Mouse (Mus musculus) embryonic facial prominence, embryonic 15.5 days (tissue): ENCODE measurements around the gene Ubald1. TPM values are rescaled to one million over a fixed set of nuclear protein-coding genes. Genes with fewer than 3 reads are reported as not detected.

Source experiments
- ATAC-seq: fragments of 200-750 bp; cut with Nextera tagmentation; 2 replicates; pipeline ENCODE4 v1.8.0; 2017; ENCODE audit warnings: low read depth, moderate TSS enrichment; ENCODE audit not compliant: insufficient number of reproducible peaks, low FRiP score, low TSS enrichment
- H3K27ac ChIP-seq: fragments of 300-500 bp; sonication (generic); replicated peaks from 2 replicates; pipeline ENCODE4 v1.5.1; 2015; ENCODE audit warnings: mild to moderate bottlenecking, inconsistent platforms
- H3K27me3 ChIP-seq: fragments of 300-500 bp; sonication (generic); 2 replicates; pipeline ENCODE4 v1.6.1; 2015; ENCODE audit warnings: inconsistent platforms
- H3K36me3 ChIP-seq: fragments of 300-500 bp; sonication (generic); 2 replicates; pipeline ENCODE4 v1.6.1; 2015; ENCODE audit warnings: mild to moderate bottlenecking, inconsistent platforms
- H3K4me1 ChIP-seq: fragments of 300-500 bp; sonication (generic); 2 replicates; pipeline ENCODE4 v1.6.1; 2015; ENCODE audit warnings: inconsistent platforms
- H3K4me2 ChIP-seq: fragments of 300-500 bp; sonication (generic); replicated peaks from 2 replicates; pipeline ENCODE4 v1.6.1; 2015; ENCODE audit warnings: mild to moderate bottlenecking, inconsistent platforms
- H3K4me3 ChIP-seq: fragments of 300-500 bp; sonication (generic); replicated peaks from 2 replicates; pipeline ENCODE4 v1.5.1; 2015; ENCODE audit warnings: mild to moderate bottlenecking, inconsistent platforms
- H3K9ac ChIP-seq: fragments of 300-500 bp; sonication (generic); 2 replicates; pipeline ENCODE4 v1.6.1; 2015; ENCODE audit warnings: inconsistent platforms
- H3K9me3 ChIP-seq: fragments of 300-500 bp; sonication (generic); replicated peaks from 2 replicates; pipeline ENCODE4 v1.6.1; 2016; ENCODE audit warnings: inconsistent platforms
- WGBS: fragments of 180-500 bp; shearing (Covaris S2); methylation state at CpG from one replicate; pipeline ENCODE4 v1.1.7; 2015; 5-methylcytosine and 5-hydroxymethylcytosine counted together
- polyA plus RNA-seq: library from polyadenylated mRNA; unstranded; fragments of >200 nt; fragmentation: Nextera tagmentation; extraction: Ambion mirVana; gene quantifications from 2 replicates; pipeline ENCODE4 v1.2.1, GENCODE M21; 2015

The Ubald1 gene
- polyA plus RNA-seq, 1 experiment from 2014 or later = 51.3 TPM

GRCm38 (mm10) chr16:4866101-4866695 lies 13.9 kb downstream of the Ubald1 start:
- H3K9me3 ChIP-seq = no peaks in the 10 kb centered on the region
- peaks cover 11% of the 10 kb centered on the region for H3K36me3 ChIP-seq
- H3K4me3 ChIP-seq = no peak overlapping the region
- H3K27ac ChIP-seq = no peak overlapping the region
- peaks cover 9% of the 10 kb centered on the region; the same call in 1 of the 2 replicates for H3K4me1 ChIP-seq
- 35% methylated on average over 7 of the region's 7 CpGs for WGBS
- no peaks in the 10 kb centered on the region for H3K27me3 ChIP-seq
- no peak overlapping the region for H3K9ac ChIP-seq
- no peak overlapping the region for H3K4me2 ChIP-seq
- no peak for ATAC-seq

- peaks cover 9% of the 10 kb centered on the region; the same call in 1 of the 2 replicates for H3K4me1 ChIP-seq
- no peak overlapping the region for H3K27ac ChIP-seq
- H3K4me3 ChIP-seq = no peak overlapping the region
- no peak overlapping the region for H3K4me2 ChIP-seq
- ATAC-seq = no peak
- H3K9me3 ChIP-seq = no peaks in the 10 kb centered on the region
- no peaks in the 10 kb centered on the region for H3K36me3 ChIP-seq
- H3K9ac ChIP-seq = no peak overlapping the region
- WGBS = 88% methylated on average over 8 of the region's 8 CpGs
- H3K27me3 ChIP-seq = no peaks in the 10 kb centered on the region
These were observed 16.4 kb downstream of the Ubald1 start for GRCm38 (mm10) chr16:4863742-4864141.

- H3K36me3 ChIP-seq = no peaks in the 10 kb centered on the region
- H3K4me2 ChIP-seq = no peak overlapping the region
- no peaks in the 10 kb centered on the region for H3K9me3 ChIP-seq
- ATAC-seq = 0 out of 2 replicates have a peak, but pooled peaks have one; percentile 26
- WGBS = 53% methylated on average over 9 of the region's 9 CpGs
- no peaks in the 10 kb centered on the region for H3K27me3 ChIP-seq
- no peak overlapping the region for H3K4me3 ChIP-seq
- peaks cover 9% of the 10 kb centered on the region; the same call in 1 of the 2 replicates for H3K4me1 ChIP-seq
- H3K27ac ChIP-seq = no peak overlapping the region
- no peak overlapping the region for H3K9ac ChIP-seq
These were observed 17.1 kb downstream of the Ubald1 start for GRCm38 (mm10) chr16:4862863-4863483.

GRCm38 (mm10) chr16:4861392-4861791 lies 18.7 kb downstream of the Ubald1 start:
- H3K27ac ChIP-seq = no peak overlapping the region
- WGBS = 33% methylated on average over 10 of the region's 10 CpGs
- H3K9me3 ChIP-seq = no peaks in the 10 kb centered on the region
- H3K4me2 ChIP-seq = no peak overlapping the region
- no peak for ATAC-seq
- H3K36me3 ChIP-seq = no peaks in the 10 kb centered on the region
- peaks cover 9% of the 10 kb centered on the region; the same call in 1 of the 2 replicates for H3K4me1 ChIP-seq
- H3K27me3 ChIP-seq = no peaks in the 10 kb centered on the region
- no peak overlapping the region for H3K4me3 ChIP-seq
- H3K9ac ChIP-seq = no peak overlapping the region

GRCm38 (mm10) chr16:4855046-4855650 lies 25.0 kb downstream of the Ubald1 start:
- Histone ChIP-seq H3K27me3 (no peaks in the 10 kb centered on the region), H3K9ac (no peak overlapping the region), H3K4me1 (peaks cover 8% of the 10 kb centered on the region; the same call in 1 of the 2 replicates), H3K27ac (no peak overlapping the region), H3K9me3 (no peaks in the 10 kb centered on the region), H3K4me3 (no peak overlapping the region), H3K4me2 (no peak overlapping the region), H3K36me3 (no peaks in the 10 kb centered on the region)
- WGBS = 55% methylated on average over 5 of the region's 5 CpGs
- ATAC-seq = no peak

GRCm38 (mm10) chr16:4850938-4851628 lies 29.0 kb downstream of the Ubald1 start:
- H3K27me3 ChIP-seq = no peaks in the 10 kb centered on the region
- no peak for ATAC-seq
- peak overlapping the region; percentile 58; the same call in 1 of the 2 replicates for H3K27ac ChIP-seq
- no peaks in the 10 kb centered on the region for H3K9me3 ChIP-seq
- H3K4me2 ChIP-seq = no peak overlapping the region
- WGBS = 36% methylated on average over 5 of the region's 5 CpGs
- no peak overlapping the region for H3K4me3 ChIP-seq
- no peak overlapping the region for H3K9ac ChIP-seq
- peaks cover 8% of the 10 kb centered on the region; the same call in 1 of the 2 replicates for H3K4me1 ChIP-seq
- no peaks in the 10 kb centered on the region for H3K36me3 ChIP-seq

GRCm38 (mm10) chr16:4850361-4850760 lies 29.8 kb downstream of the Ubald1 start:
- Histone ChIP-seq H3K9me3 (no peaks in the 10 kb centered on the region), H3K4me1 (peaks cover 8% of the 10 kb centered on the region; the same call in 1 of the 2 replicates), H3K9ac (no peak overlapping the region), H3K27me3 (no peaks in the 10 kb centered on the region), H3K27ac (no peak overlapping the region), H3K36me3 (no peaks in the 10 kb centered on the region), H3K4me3 (no peak overlapping the region), H3K4me2 (no peak overlapping the region)
- WGBS = 72% methylated on average over 7 of the region's 7 CpGs
- no peak for ATAC-seq

- Histone ChIP-seq H3K4me3 (no peak overlapping the region), H3K9ac (no peak overlapping the region), H3K27ac (no peak overlapping the region), H3K9me3 (no peaks in the 10 kb centered on the region), H3K36me3 (no peaks in the 10 kb centered on the region), H3K27me3 (no peaks in the 10 kb centered on the region), H3K4me2 (no peak overlapping the region), H3K4me1 (peaks cover 8% of the 10 kb centered on the region; the same call in 1 of the 2 replicates)
- WGBS = 80% methylated on average over 2 of the region's 2 CpGs
- no peak for ATAC-seq
These were observed 32.0 kb downstream of the Ubald1 start for GRCm38 (mm10) chr16:4848090-4848489.

- Histone ChIP-seq H3K4me3 (no peak overlapping the region), H3K9me3 (no peaks in the 10 kb centered on the region), H3K9ac (no peak overlapping the region), H3K27ac (no peak overlapping the region), H3K27me3 (no peaks in the 10 kb centered on the region), H3K4me1 (peaks cover 8% of the 10 kb centered on the region; the same call in 1 of the 2 replicates), H3K36me3 (no peaks in the 10 kb centered on the region), H3K4me2 (no peak overlapping the region)
- WGBS = 81% methylated on average over 3 of the region's 3 CpGs
- ATAC-seq = no peak
These were observed 33.1 kb downstream of the Ubald1 start for GRCm38 (mm10) chr16:4847041-4847440.

GRCm38 (mm10) chr16:4840231-4840630 lies 39.9 kb downstream of the Ubald1 start:
- no peaks in the 10 kb centered on the region for H3K27me3 ChIP-seq
- no peak overlapping the region for H3K27ac ChIP-seq
- no peaks in the 10 kb centered on the region for H3K36me3 ChIP-seq
- H3K9ac ChIP-seq = no peak overlapping the region
- no peak overlapping the region for H3K4me2 ChIP-seq
- 81% methylated on average over 8 of the region's 8 CpGs for WGBS
- ATAC-seq = no peak
- no peaks in the 10 kb centered on the region for H3K4me1 ChIP-seq
- H3K9me3 ChIP-seq = no peaks in the 10 kb centered on the region
- no peak overlapping the region for H3K4me3 ChIP-seq

GRCm38 (mm10) chr16:4839552-4839951 lies 40.6 kb downstream of the Ubald1 start:
- Histone ChIP-seq H3K4me3 (no peak overlapping the region), H3K27ac (no peak overlapping the region), H3K9ac (no peak overlapping the region), H3K9me3 (no peaks in the 10 kb centered on the region), H3K27me3 (no peaks in the 10 kb centered on the region), H3K4me2 (no peak overlapping the region), H3K36me3 (no peaks in the 10 kb centered on the region), H3K4me1 (no peaks in the 10 kb centered on the region)
- ATAC-seq = no peak
- WGBS = 59% methylated on average over 3 of the region's 3 CpGs
